In genomic region chr11:119157377-119158189, GRCm38 (mm10) we compare ENCODE assay signal across 9 mouse cellular contexts.
DNase-seq lines count a peak whose midpoint lies in the region; ATAC-seq lines count a peak whose summit lies in the region.
"Had no signal": no experiment of that assay in that cellular context is flagged by ENCODE, and none has a peak within 500 bp of the region (broad histone marks: within the 10 kb centered on the region; RNA-seq: fewer than 3 reads in every experiment).

No protein-coding gene starts in this region.

- H3K9me3 ChIP-seq in hindbrain, embryonic 10.5 days = no peaks in the 10 kb centered on the region
- no peaks in the 10 kb centered on the region for H3K9me3 ChIP-seq in midbrain, embryonic 10.5 days (replicated peaks)
- H3K9me3 ChIP-seq: lung, embryonic 15.5 days had no signal

- H3K27ac ChIP-seq in hindbrain, embryonic 10.5 days = peak overlapping the region; percentile 84
- H3K27ac ChIP-seq in midbrain, embryonic 10.5 days (replicated peaks) = peak overlapping the region; percentile 84
- H3K27ac ChIP-seq: lung, embryonic 15.5 days had no signal

- peak overlapping the region; percentile 37 for H3K4me3 ChIP-seq in hindbrain, embryonic 10.5 days
- H3K4me3 ChIP-seq in midbrain, embryonic 10.5 days = peak overlapping the region; percentile 40
- H3K4me3 ChIP-seq: lung, embryonic 15.5 days had no signal

- WGBS in hindbrain, embryonic 10.5 days = 16% methylated on average over 20 of the region's 20 CpGs
- WGBS in midbrain, embryonic 10.5 days = 16% methylated on average over 20 of the region's 20 CpGs

- H3K36me3 ChIP-seq in hindbrain, embryonic 10.5 days = peaks cover 35% of the 10 kb centered on the region
- H3K36me3 ChIP-seq in midbrain, embryonic 10.5 days = peaks cover 32% of the 10 kb centered on the region

- peak; percentile 58 for DNase-seq in retina, postnatal 1 day
- no peak for DNase-seq in retina, embryonic 14.5 days (ENCODE audit: low spot score)
- peak; percentile 41 for DNase-seq in hindbrain, embryonic 10.5 days (ENCODE audit: low spot score)
- DNase-seq in midbrain, embryonic 10.5 days (ENCODE audit: low spot score) = no peak
- no peak for DNase-seq in thymus, adult 18-20 months
- DNase-seq in Muller cell, postnatal 12 days (ENCODE audit: inconsistent ontology term) = no peak
- DNase-seq: gastrocnemius, postnatal 14 days had no signal

- H3K27me3 ChIP-seq in hindbrain, embryonic 10.5 days (ENCODE audit: insufficient read depth, poor library complexity, severe bottlenecking) = peaks cover 45% of the 10 kb centered on the region
- H3K27me3 ChIP-seq in midbrain, embryonic 10.5 days (ENCODE audit: low read depth, poor library complexity, severe bottlenecking) = peaks cover 49% of the 10 kb centered on the region
- H3K27me3 ChIP-seq: lung, embryonic 15.5 days had no signal

- peaks cover 69% of the 10 kb centered on the region for H3K4me1 ChIP-seq in hindbrain, embryonic 10.5 days (replicated peaks)
- peaks cover 64% of the 10 kb centered on the region for H3K4me1 ChIP-seq in midbrain, embryonic 10.5 days

- ATAC-seq in erythroblast, adult 5-6 weeks (replicated peaks; ENCODE audit: low FRiP score, poor library complexity, severe bottlenecking) = no peak

Comparison
In these comparisons a context has a peak if more than half of its experiments do, and no peak if none do; other contexts are left out.
1. DNase-seq: peak in retina, postnatal 1 day (single experiment) and hindbrain, embryonic 10.5 days (single experiment); none in retina, embryonic 14.5 days (single experiment), midbrain, embryonic 10.5 days (single experiment), thymus, adult 18-20 months (0 of 2) and Muller cell, postnatal 12 days (single experiment).